Mouse (Mus musculus): ENCODE data around the gene Casp7.

Gene Casp7

DNA sequence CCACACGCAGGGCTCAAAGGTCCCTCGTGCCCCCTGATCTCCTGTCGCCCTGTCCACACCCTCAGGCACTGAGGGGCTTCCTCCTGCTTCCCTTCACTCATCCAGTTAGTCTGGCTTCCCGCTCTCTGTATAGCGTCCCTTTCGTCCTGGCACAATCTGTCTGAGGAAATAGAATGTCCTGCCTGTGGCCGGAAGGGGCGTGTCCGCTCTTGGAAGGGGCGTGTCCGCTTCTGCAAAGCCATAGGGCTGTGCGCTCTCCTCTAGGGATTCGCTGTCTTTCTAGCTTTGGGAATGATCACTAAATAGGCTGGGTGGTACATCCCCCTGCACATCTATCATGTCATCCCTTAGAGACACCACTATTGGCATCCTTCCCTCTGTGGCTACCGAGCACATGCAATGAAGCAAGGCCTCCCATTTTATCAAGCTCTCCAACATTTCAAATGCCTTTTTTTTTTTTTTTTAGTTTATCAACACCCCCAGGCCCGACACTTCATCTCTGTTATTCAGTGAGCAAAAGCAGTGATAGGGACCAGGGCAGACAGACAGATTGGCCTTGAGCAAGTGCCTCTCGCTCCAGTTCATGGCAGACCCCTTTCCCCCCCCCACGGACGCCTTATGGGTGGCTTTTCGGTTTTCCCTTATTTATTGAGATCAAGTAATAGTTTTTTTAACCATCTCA is 78.1 kb downstream of the Casp7 start:
- no peak for DNase-seq

- no peak for DNase-seq
These were observed 79.6 kb downstream of the Casp7 start for GRCm38 (mm10) chr19:56476546-56476945.

DNA sequence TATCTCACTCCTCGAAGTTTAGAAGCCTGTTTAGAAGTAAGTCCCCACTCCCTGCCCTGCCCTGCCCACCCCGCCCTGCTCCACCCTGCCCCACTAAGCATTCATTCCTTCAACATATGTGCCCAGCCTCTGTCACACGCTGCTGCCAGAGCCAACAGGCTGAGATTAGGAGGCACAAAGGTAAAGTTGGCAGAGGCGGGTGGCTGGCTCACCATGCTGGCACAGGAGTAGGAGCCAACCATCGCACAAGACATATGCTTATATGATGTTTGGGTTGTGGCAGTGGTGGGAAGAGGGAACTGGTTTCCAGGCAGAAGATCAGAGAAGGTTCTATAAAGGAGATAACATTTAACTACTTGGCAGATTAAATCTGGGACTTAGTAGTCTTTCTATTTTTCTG is 80.3 kb downstream of the Casp7 start:
- no peak for DNase-seq

GRCm38 (mm10) chr19:56477832-56478231 is 80.9 kb downstream of the Casp7 start:
- no peak for DNase-seq

GRCm38 (mm10) chr19:56484630-56485375 is 87.9 kb downstream of the Casp7 start:
- DNase-seq, result no peak

DNA sequence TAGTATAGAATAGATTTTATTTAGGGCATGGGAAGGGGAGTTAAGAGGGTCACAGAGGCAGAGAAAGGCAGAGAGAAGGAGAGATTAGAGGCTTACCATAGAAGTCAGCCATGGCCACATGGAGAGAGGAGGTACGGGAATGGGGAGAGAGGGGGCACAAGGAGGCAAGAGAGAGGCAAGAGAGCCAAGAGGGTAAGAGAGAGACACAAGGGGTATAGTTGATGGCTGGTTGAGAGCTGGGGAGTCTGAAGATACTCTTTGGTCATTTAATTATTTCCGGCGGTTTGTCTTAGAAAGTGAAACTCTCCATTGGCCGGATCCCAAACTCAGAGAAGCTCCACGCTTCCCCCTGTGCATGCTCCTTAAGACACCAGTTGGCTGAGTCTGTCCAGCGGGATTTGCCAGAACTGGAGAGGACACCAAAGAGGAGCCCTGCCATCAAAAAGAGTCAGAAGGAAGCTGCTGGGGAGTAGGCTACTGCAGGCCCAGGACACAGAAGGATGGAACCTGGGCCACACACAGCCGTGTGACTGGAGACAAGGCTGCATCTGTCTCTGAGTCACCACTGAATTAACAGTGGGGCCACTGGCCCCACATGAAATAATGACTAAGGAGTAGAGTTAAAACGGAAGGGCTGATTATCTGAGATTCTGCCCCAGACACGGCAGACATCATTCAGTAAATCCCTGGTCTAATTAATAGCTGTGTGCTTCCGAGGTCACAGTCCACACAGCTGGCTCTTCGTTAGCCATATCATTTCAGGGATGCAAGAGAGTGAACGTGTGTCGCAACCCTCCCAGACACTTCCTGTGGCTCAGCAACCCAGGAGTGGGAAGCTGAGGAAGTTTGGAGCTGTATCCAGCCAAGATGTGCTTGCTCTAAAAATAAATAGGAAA is 88.7 kb downstream of the Casp7 start:
- DNase-seq, result no peak

DNA sequence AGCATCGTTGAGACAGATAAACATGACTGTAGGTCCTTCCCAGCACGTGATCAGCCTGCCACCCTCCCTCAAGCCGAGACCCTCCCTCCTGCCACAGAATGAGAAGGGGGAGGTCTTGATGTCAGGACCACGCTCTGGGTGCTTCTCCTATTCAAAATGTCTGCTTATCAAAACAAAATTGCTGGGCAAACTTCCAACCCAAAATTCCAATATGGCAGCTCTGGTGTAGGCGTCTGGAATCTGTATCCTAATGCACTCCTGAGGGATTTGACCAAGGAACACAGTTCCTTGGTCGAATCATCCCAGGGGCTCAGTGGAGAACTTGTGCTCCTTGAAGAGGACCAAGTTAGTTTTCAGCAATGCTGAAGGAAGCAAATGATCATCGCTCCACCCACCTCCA is 90.0 kb downstream of the Casp7 start:
- no peak for DNase-seq

GRCm38 (mm10) chr19:56487339-56487738 is 90.4 kb downstream of the Casp7 start:
- no peak for DNase-seq

- DNase-seq, result no peak
These were observed 92.7 kb downstream of the Casp7 start for GRCm38 (mm10) chr19:56489601-56490000.

Measured in cerebellum, postnatal 14 days (tissue).